Mouse (Mus musculus) retina, adult 2 months (tissue): ENCODE results near the gene Zfp985.
"Not testable (repeated sequence)": the region's sequence is repeated elsewhere in the genome, so short reads cannot be mapped to it uniquely, and the experiment has no call there.

Experiments used
- DNase-seq: peaks from one replicate; pipeline ENCODE4 v3.0.0-alpha.2; 2012; ENCODE audit warnings: low read depth, low spot score

Gene Zfp985

DNA sequence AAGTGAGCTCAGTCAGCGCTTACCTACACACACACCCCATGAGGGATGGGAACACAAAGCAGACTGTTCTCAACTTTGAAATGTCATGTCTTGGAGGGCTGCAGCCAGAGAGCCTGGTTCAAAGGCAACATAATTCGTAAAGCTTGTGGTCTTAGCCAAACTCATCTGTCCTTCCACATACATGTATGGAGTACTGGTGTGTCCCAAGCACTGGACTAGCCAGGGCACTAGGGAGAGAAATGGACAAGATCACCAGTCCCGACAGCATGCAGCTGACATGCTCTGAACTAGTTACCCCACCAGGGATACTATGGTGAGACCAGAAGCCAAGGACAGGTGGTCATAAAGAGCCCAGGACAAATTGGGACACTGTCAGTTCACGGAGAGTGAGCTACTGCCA, 50.7 kb downstream of the Zfp985 start:
- no peak for DNase-seq

GRCm38 (mm10) chr4:147605521-147605920, 52.4 kb downstream of the Zfp985 start:
- DNase-seq: no peak

GRCm38 (mm10) chr4:147606511-147606910, 53.4 kb downstream of the Zfp985 start:
- not testable (repeated sequence) for DNase-seq

DNA sequence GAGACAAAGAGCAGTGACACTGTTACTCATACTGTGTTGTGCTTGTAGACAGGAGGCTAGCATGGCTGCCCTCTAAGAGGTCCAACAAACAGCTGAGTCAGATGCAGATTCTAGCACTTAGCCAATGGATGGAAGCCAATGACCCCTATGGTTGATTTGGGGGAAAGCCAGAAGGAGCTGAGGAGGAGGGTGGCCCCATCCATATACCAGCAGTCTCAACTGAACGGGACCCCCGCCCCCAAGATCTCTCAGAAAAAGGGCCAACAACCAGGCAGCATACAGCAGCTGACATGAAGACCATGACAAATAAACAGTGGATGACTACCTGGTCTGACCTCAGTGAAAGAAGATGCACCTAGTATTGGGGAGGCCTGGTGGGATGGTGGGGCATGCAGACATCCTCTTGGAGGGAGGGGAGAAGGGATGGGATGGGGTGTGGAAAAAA, 80.8 kb downstream of the Zfp985 start:
- DNase-seq: not testable (repeated sequence)
